Comparison of ENCODE assay signal across 28 mouse cellular contexts in the genomic region with DNA sequence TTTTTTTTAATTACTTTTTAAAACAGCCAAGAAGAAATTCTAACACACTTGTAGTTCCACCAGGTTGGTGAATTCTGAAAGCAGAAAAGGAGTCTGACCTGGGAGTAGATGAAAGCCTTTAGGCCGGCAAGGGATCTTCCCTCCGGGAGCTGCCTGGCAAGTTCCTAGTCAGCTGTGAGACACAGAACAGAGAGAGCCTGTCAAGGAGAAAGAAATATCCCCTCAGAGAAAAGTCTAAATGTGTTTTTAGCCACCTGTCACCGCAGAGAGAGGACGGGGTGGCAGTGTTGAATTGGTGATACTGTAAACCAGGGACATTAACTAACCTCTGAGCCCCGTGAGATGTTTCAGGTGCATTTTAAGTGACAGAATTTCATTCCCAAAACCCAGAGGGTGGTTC.
"Had no signal": no experiment of that assay in that cellular context is flagged by ENCODE, and none has a peak within 500 bp of the region (broad histone marks: within the 10 kb centered on the region; RNA-seq: fewer than 3 reads in every experiment).

No protein-coding gene starts in this region.

- H3K9ac ChIP-seq: embryonic facial prominence, embryonic 12.5 days; embryonic facial prominence, embryonic 13.5 days; embryonic facial prominence, embryonic 15.5 days; forebrain, embryonic 12.5 days; forebrain, embryonic 13.5 days; forebrain, embryonic 15.5 days; forebrain, postnatal 0 days had no signal

- ATAC-seq: forebrain, embryonic 13.5 days; forebrain, embryonic 14.5 days; forebrain, embryonic 15.5 days; forebrain, embryonic 16.5 days; forebrain, postnatal 0 days had no signal

- DNase-seq: cerebellum, adult 2 months; cerebellum, adult 8-10 months; cerebellum, adult 9-10 months; cerebellum, adult 9-11 months; cerebellum, postnatal 10 days; cerebellum, postnatal 14 days; cerebellum, postnatal 25 days; cerebellum, postnatal 36 days; embryo, embryonic 11 days; forebrain, postnatal 0 days; gastrocnemius, adult 2 months; gastrocnemius, postnatal 10 days; gastrocnemius, postnatal 14 days; gastrocnemius, postnatal 25 days; gastrocnemius, postnatal 36 days; heart, adult 18-20 months; heart, adult 2 months had no signal

- H3K4me1 ChIP-seq: embryonic facial prominence, embryonic 10.5 days; embryonic facial prominence, embryonic 12.5 days; embryonic facial prominence, embryonic 13.5 days; embryonic facial prominence, embryonic 15.5 days; forebrain, embryonic 10.5 days; forebrain, embryonic 12.5 days; forebrain, embryonic 13.5 days; forebrain, embryonic 15.5 days had no signal

- H3K4me3 ChIP-seq: embryonic facial prominence, embryonic 10.5 days; embryonic facial prominence, embryonic 12.5 days; embryonic facial prominence, embryonic 13.5 days; embryonic facial prominence, embryonic 15.5 days; erythroblast, embryonic 14.5 days; forebrain, embryonic 10.5 days; forebrain, embryonic 12.5 days; forebrain, embryonic 13.5 days; forebrain, embryonic 15.5 days; gastrocnemius, adult 2 months; heart, adult 2 months had no signal

- H3K9me3 ChIP-seq: embryonic facial prominence, embryonic 10.5 days; embryonic facial prominence, embryonic 12.5 days; embryonic facial prominence, embryonic 13.5 days; embryonic facial prominence, embryonic 15.5 days; forebrain, embryonic 10.5 days; forebrain, embryonic 12.5 days; forebrain, embryonic 13.5 days; forebrain, embryonic 15.5 days had no signal

- H3K27me3 ChIP-seq: embryonic facial prominence, embryonic 12.5 days; embryonic facial prominence, embryonic 13.5 days; embryonic facial prominence, embryonic 15.5 days; forebrain, embryonic 12.5 days; forebrain, embryonic 13.5 days; forebrain, embryonic 15.5 days had no signal

- H3K27ac ChIP-seq: embryonic facial prominence, embryonic 10.5 days; embryonic facial prominence, embryonic 12.5 days; embryonic facial prominence, embryonic 13.5 days; embryonic facial prominence, embryonic 15.5 days; forebrain, embryonic 10.5 days; forebrain, embryonic 12.5 days; forebrain, embryonic 13.5 days; forebrain, embryonic 15.5 days; gastrocnemius, adult 2 months; heart, adult 2 months had no signal

- H3K4me2 ChIP-seq: embryonic facial prominence, embryonic 12.5 days; embryonic facial prominence, embryonic 13.5 days; embryonic facial prominence, embryonic 15.5 days; forebrain, embryonic 12.5 days; forebrain, embryonic 13.5 days; forebrain, embryonic 15.5 days had no signal

- H3K36me3 ChIP-seq: embryonic facial prominence, embryonic 10.5 days; embryonic facial prominence, embryonic 12.5 days; embryonic facial prominence, embryonic 13.5 days; embryonic facial prominence, embryonic 15.5 days; forebrain, embryonic 10.5 days; forebrain, embryonic 12.5 days; forebrain, embryonic 15.5 days had no signal
